Mouse (Mus musculus) myocyte (in vitro differentiated cells): Measurements from ENCODE around the gene Slc22a6. TPM values are rescaled to one million over a fixed set of nuclear protein-coding genes. Genes with fewer than 3 reads are reported as not detected.

ENCODE experiments used
- H3K27me3 ChIP-seq: one replicate; pipeline ENCODE4 v1.6.1; 2011; ENCODE audit not compliant: control insufficient read depth, insufficient read depth, insufficient read length
- H3K36me3 ChIP-seq: one replicate; pipeline ENCODE4 v1.6.1; 2011; ENCODE audit not compliant: control insufficient read depth, insufficient read depth
- H3K4me2 ChIP-seq: one replicate; pipeline ENCODE4 v1.6.1; 2011; ENCODE audit warnings: low read depth, control low read depth
- H3K4me3 ChIP-seq: one replicate; pipeline ENCODE4 v1.5.1; 2011; ENCODE audit warnings: mild to moderate bottlenecking, control low read depth, moderate library complexity
- H3K79me2 ChIP-seq: one replicate; pipeline ENCODE4 v1.6.1; 2011; ENCODE audit not compliant: control insufficient read depth, insufficient read depth
- H3ac ChIP-seq: one replicate; pipeline ENCODE4 v1.6.1; 2011; ENCODE audit not compliant: control insufficient read depth, insufficient read length
- CEBPB ChIP-seq: IDR thresholded peaks from 2 replicates; pipeline ENCODE4 v1.6.1; 2011; ENCODE audit warnings: mild to moderate bottlenecking, moderate library complexity; ENCODE audit not compliant: poor library complexity, insufficient read depth, severe bottlenecking
- E2F4 ChIP-seq: IDR thresholded peaks from one replicate; pipeline ENCODE4 v1.6.1; 2011; ENCODE audit warnings: mild to moderate bottlenecking, control low read depth, moderate library complexity; ENCODE audit not compliant: insufficient read depth
- MAX ChIP-seq: IDR thresholded peaks from one replicate; pipeline ENCODE4 v1.6.1; 2011; ENCODE audit warnings: low read depth, mild to moderate bottlenecking, control low read depth
- MYOD1 ChIP-seq, 3 experiments: IDR thresholded peaks; one replicate each; pipeline ENCODE4 v1.6.1; 2011; ENCODE audit warnings: control low read depth in 2 of 3, low read depth in 2 of 3, mild to moderate bottlenecking in 2 of 3, moderate library complexity in 1 of 3; ENCODE audit not compliant: insufficient read length in 2 of 3, control insufficient read depth in 1 of 3
- MYOG ChIP-seq, 3 experiments: IDR thresholded peaks; one replicate each; pipeline ENCODE4 v1.6.1; 2011; ENCODE audit warnings: control low read depth in 2 of 3, low read depth in 2 of 3, mild to moderate bottlenecking in 2 of 3; ENCODE audit not compliant: insufficient read length in 2 of 3, control insufficient read depth in 1 of 3, insufficient read depth in 1 of 3
- POLR2A ChIP-seq: IDR thresholded peaks from one replicate; pipeline ENCODE4 v1.6.1; 2011; ENCODE audit warnings: low read depth, mild to moderate bottlenecking, control low read depth, moderate library complexity; ENCODE audit not compliant: insufficient read length
- POLR2AphosphoS2 ChIP-seq: IDR thresholded peaks from one replicate; pipeline ENCODE4 v1.6.1; 2011; ENCODE audit warnings: low read depth, control low read depth; ENCODE audit not compliant: insufficient read length
- REST ChIP-seq: IDR thresholded peaks from one replicate; pipeline ENCODE4 v1.6.1; 2011; ENCODE audit warnings: mild to moderate bottlenecking, control low read depth, moderate library complexity; ENCODE audit not compliant: insufficient read depth, insufficient read length
- SRF ChIP-seq: IDR thresholded peaks from one replicate; pipeline ENCODE4 v1.6.1; 2011; ENCODE audit warnings: low read depth; ENCODE audit not compliant: control insufficient read depth, insufficient read length
- TCF12 ChIP-seq: IDR thresholded peaks from one replicate; pipeline ENCODE4 v1.6.1; 2011; ENCODE audit warnings: mild to moderate bottlenecking, control low read depth; ENCODE audit not compliant: poor library complexity, insufficient read depth, severe bottlenecking
- TCF3 ChIP-seq: IDR thresholded peaks from one replicate; pipeline ENCODE4 v1.6.1; 2011; ENCODE audit warnings: low read depth, control low read depth; ENCODE audit not compliant: insufficient read length
- USF1 ChIP-seq: IDR thresholded peaks from one replicate; pipeline ENCODE4 v1.6.1; 2011; ENCODE audit warnings: low read depth, mild to moderate bottlenecking, control low read depth, moderate library complexity
- polyA plus RNA-seq: library from polyadenylated mRNA; unstranded; fragments of >200 nt; fragmentation: generic; extraction: Trizol; gene quantifications from one replicate; pipeline ENCODE4 v1.2.1, GENCODE M21; 2012; ENCODE audit warnings: missing spikeins

The Slc22a6 gene
- polyA plus RNA-seq, 1 experiment: not detected

GRCm38 (mm10) chr19:8601922-8602321 is 15.9 kb upstream of the Slc22a6 start:
- TF ChIP-seq SRF: no peak
- TF ChIP-seq POLR2A: no peak
- TF ChIP-seq POLR2AphosphoS2: no peak
- TF ChIP-seq MYOD1 (IDR thresholded peaks at IDR 0.05; ENCODE audit: control insufficient read depth in 1 of 3, insufficient read length in 2 of 3, low read depth in 2 of 3): no peak
- TF ChIP-seq MYOG (IDR thresholded peaks at IDR 0.05; ENCODE audit: control insufficient read depth in 1 of 3, insufficient read depth in 1 of 3, insufficient read length in 2 of 3, low read depth in 2 of 3): no peak
- no peak for TF ChIP-seq MAX
- TF ChIP-seq E2F4: no peak
- TF ChIP-seq TCF12: no peak
- TF ChIP-seq REST: no peak
- no peak for TF ChIP-seq TCF3
- TF ChIP-seq CEBPB: no peak
- no peak for TF ChIP-seq USF1

DNA sequence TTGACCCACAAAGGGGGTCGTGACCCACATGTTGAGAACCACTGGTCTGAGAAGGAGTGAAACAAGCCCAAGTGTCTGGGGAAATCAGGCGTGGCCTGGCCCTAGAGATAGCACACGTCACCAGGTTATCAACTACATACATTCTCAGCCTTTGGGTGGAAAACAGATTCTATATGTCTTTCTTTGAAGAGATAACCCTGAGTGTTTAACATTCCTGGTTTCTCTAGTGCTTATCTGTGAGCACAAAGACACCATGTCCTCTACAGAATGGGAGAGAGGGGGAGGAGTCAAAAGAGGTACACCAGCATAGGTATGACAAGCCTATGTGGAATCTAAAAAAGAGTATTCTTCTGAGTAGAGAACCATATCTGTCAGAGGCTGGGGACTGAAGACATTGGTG is 14.9 kb upstream of the Slc22a6 start:
- H3K27me3 ChIP-seq: peaks cover 28% of the 10 kb centered on the region
- TF ChIP-seq E2F4 (no peak), REST (no peak), TCF12 (no peak), CEBPB (no peak), MYOG (IDR thresholded peaks at IDR 0.05; ENCODE audit: control insufficient read depth in 1 of 3, insufficient read depth in 1 of 3, insufficient read length in 2 of 3, low read depth in 2 of 3) (no peak), MAX (no peak)
- no peaks in the 10 kb centered on the region for H3K36me3 ChIP-seq
- no peak overlapping the region for H3ac ChIP-seq
- no peak overlapping the region for H3K4me3 ChIP-seq
- H3K4me2 ChIP-seq: no peak overlapping the region
- no peaks in the 10 kb centered on the region for H3K79me2 ChIP-seq

More at GRCm38 (mm10) chr19:8601922-8602321, 15.9 kb upstream of the Slc22a6 start:
- Histone ChIP-seq H3K4me3 (no peak overlapping the region), H3ac (no peak overlapping the region), H3K27me3 (peaks cover 38% of the 10 kb centered on the region), H3K36me3 (no peaks in the 10 kb centered on the region), H3K79me2 (no peaks in the 10 kb centered on the region), H3K4me2 (no peak overlapping the region)

GRCm38 (mm10) chr19:8604536-8605240 is 13.2 kb upstream of the Slc22a6 start:
- H3K4me2 ChIP-seq: no peak overlapping the region
- no peak overlapping the region for H3K4me3 ChIP-seq
- no peak for TF ChIP-seq REST
- TF ChIP-seq USF1: no peak
- H3K27me3 ChIP-seq: peaks cover 25% of the 10 kb centered on the region
- H3ac ChIP-seq: no peak overlapping the region
- H3K79me2 ChIP-seq: no peaks in the 10 kb centered on the region
- no peaks in the 10 kb centered on the region for H3K36me3 ChIP-seq

GRCm38 (mm10) chr19:8605241-8605558 is 12.6 kb upstream of the Slc22a6 start:
- Histone ChIP-seq H3K36me3 (no peaks in the 10 kb centered on the region), H3K79me2 (no peaks in the 10 kb centered on the region), H3K4me3 (no peak overlapping the region), H3K4me2 (no peak overlapping the region), H3ac (no peak overlapping the region), H3K27me3 (peaks cover 26% of the 10 kb centered on the region)
- TF ChIP-seq POLR2AphosphoS2 (no peak), CEBPB (no peak), MAX (no peak), MYOG (IDR thresholded peaks at IDR 0.05; ENCODE audit: control insufficient read depth in 1 of 3, insufficient read depth in 1 of 3, insufficient read length in 2 of 3, low read depth in 2 of 3) (no peak), TCF3 (no peak), REST (no peak), SRF (no peak), MYOD1 (IDR thresholded peaks at IDR 0.05; ENCODE audit: control insufficient read depth in 1 of 3, insufficient read length in 2 of 3, low read depth in 2 of 3) (no peak), TCF12 (no peak), POLR2A (no peak), E2F4 (no peak), USF1 (no peak)

DNA sequence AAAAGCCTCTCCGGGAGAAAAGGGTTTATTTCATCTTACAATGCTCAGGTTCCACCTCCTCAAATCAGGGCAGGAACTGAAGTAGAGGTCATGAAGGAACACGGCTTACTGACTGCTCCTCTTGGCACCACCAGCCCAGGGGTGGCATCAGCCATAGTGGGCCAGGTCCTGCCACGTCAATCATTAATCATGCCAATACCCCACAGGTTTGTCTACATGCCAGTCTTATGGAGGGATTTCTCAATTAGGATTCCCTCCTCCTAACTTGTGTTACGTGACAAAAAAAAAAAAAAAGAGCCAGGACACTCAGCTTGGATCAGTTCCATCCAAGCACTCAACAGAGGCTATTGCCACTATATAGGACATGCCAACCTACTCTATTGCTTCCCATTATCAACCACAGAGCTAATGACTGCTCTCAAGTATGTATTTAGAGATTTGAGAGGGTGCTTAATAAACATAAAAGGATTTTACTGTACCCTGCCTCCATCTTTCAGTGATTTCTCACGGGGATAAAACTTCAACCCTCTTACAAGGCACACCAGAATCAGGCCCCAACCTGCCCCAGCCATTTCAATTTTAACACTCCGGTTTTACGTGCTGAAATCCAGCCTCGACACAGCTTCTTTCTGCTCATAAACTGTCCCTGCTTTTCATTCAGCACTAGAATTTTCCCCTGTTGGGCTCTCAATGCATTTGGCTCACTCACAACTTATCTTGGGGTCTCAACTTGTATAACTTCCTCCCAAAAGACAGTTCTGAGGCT is 6.3 kb upstream of the Slc22a6 start:
- H3K27me3 ChIP-seq: peaks cover 5% of the 10 kb centered on the region
- no peak overlapping the region for H3K4me3 ChIP-seq
- H3K36me3 ChIP-seq: no peaks in the 10 kb centered on the region
- H3K79me2 ChIP-seq: no peaks in the 10 kb centered on the region
- no peak overlapping the region for H3ac ChIP-seq
- TF ChIP-seq MYOG (IDR thresholded peaks at IDR 0.05; ENCODE audit: control insufficient read depth in 1 of 3, insufficient read depth in 1 of 3, insufficient read length in 2 of 3, low read depth in 2 of 3) (no peak), CEBPB (no peak), MAX (no peak), SRF (no peak), POLR2AphosphoS2 (no peak), E2F4 (no peak)
- no peak overlapping the region for H3K4me2 ChIP-seq
